Mouse (Mus musculus) CH12.LX (cell line): ENCODE data around the gene Fcrls.
A peak's percentile ranks its signal among the peaks of the same experiment; 100 is the strongest.

ENCODE experiments used
- EP300 ChIP-seq: IDR thresholded peaks from 2 replicates; pipeline ENCODE4 v1.6.1; 2011; ENCODE audit warnings: low read length, improper control_type of control experiment
- POLR2A ChIP-seq: IDR thresholded peaks from 2 replicates; pipeline ENCODE4 v1.6.1; 2011; ENCODE audit warnings: low read depth, mild to moderate bottlenecking, improper control_type of control experiment, low read length

GRCm38 (mm10) chr3:87247292-87247691 is 16.2 kb downstream of the Fcrls start:
- no peak for TF ChIP-seq POLR2A
- 0 out of 2 replicates have a peak, but pooled peaks have one; percentile 23 for TF ChIP-seq EP300
